Mouse (Mus musculus): ENCODE measurements around the gene Ndst4.

GRCm38 (mm10) chr3:125655009-125655635 is 251.2 kb downstream of the Ndst4 start:
- no peak for TF ChIP-seq CTCF (IDR thresholded peaks at IDR 0.05; ENCODE audit: extremely low read depth, insufficient read length, insufficient replicate concordance, low read depth, low read length)
- TF ChIP-seq POLR2A (IDR thresholded peaks at IDR 0.05; ENCODE audit: low read depth, low read length) = no peak
